ENCODE assay signal across 25 mouse cellular contexts in genomic region chrX:18402296-18402695, GRCm38 (mm10). TPM values are rescaled to one million over a fixed set of nuclear protein-coding genes. Genes with fewer than 3 reads are reported as not detected.
DNase-seq lines count a peak whose midpoint lies in the region; ATAC-seq and TF ChIP-seq lines count a peak whose summit lies in the region.
"Had no signal": no experiment of that assay in that cellular context is flagged by ENCODE, and none has a peak within 500 bp of the region (broad histone marks: within the 10 kb centered on the region; RNA-seq: fewer than 3 reads in every experiment).

No protein-coding gene starts in this region.

- no peak for TF ChIP-seq CTCF in liver, adult 2 months (IDR thresholded peaks at IDR 0.05; ENCODE audit: low read depth, low read length)
- no peak for TF ChIP-seq CTCF in small intestine, adult 2 months (IDR thresholded peaks at IDR 0.05; ENCODE audit: extremely low read depth, insufficient read length, insufficient replicate concordance, low read depth, low read length)

- no peak overlapping the region for H3K4me2 ChIP-seq in embryonic facial prominence, embryonic 14.5 days (ENCODE audit: low read depth, low read length)
- no peak overlapping the region for H3K4me2 ChIP-seq in liver, embryonic 12.5 days
- H3K4me2 ChIP-seq: heart, embryonic 15.5 days; hindbrain, embryonic 14.5 days; limb, embryonic 12.5 days; liver, embryonic 13.5 days; lung, embryonic 15.5 days; midbrain, embryonic 11.5 days had no signal

- 58% methylated on average over 10 of the region's 10 CpGs for WGBS in embryonic facial prominence, embryonic 14.5 days
- 52% methylated on average over 10 of the region's 10 CpGs for WGBS in embryonic facial prominence, embryonic 10.5 days
- 47% methylated on average over 10 of the region's 10 CpGs for WGBS in liver, adult 2 months
- 38% methylated on average over 10 of the region's 10 CpGs for WGBS in liver, embryonic 12.5 days (ENCODE audit: insufficient replicate concordance)
- WGBS in small intestine, adult 2 months: 22% methylated on average over 10 of the region's 10 CpGs

- H3K4me3 ChIP-seq in embryonic facial prominence, embryonic 14.5 days (ENCODE audit: low read depth, low read length): no peak overlapping the region
- no peak overlapping the region for H3K4me3 ChIP-seq in embryonic facial prominence, embryonic 10.5 days
- H3K4me3 ChIP-seq in liver, adult 2 months (ENCODE audit: insufficient read depth, low read depth, low read length): no peak overlapping the region
- H3K4me3 ChIP-seq in liver, embryonic 12.5 days: no peak overlapping the region
- peak overlapping the region; percentile 45 for H3K4me3 ChIP-seq in small intestine, adult 2 months (ENCODE audit: low read depth, low read length)
- H3K4me3 ChIP-seq: forebrain, embryonic 10.5 days; heart, embryonic 15.5 days; layer of hippocampus, adult 2 months; limb, embryonic 12.5 days; liver, embryonic 13.5 days; lung, embryonic 15.5 days had no signal

- H3K9ac ChIP-seq in embryonic facial prominence, embryonic 14.5 days (ENCODE audit: low read depth, low read length): no peak overlapping the region
- no peak overlapping the region for H3K9ac ChIP-seq in liver, adult 2 months (ENCODE audit: low read depth, low read length)
- no peak overlapping the region for H3K9ac ChIP-seq in liver, embryonic 12.5 days
- H3K9ac ChIP-seq: heart, embryonic 15.5 days; hindbrain, embryonic 14.5 days; limb, embryonic 12.5 days; liver, embryonic 13.5 days; lung, embryonic 15.5 days had no signal

- ATAC-seq in embryonic facial prominence, embryonic 14.5 days (ENCODE audit: low read depth): no peak
- ATAC-seq in liver, embryonic 12.5 days: no peak
- ATAC-seq: forebrain, embryonic 16.5 days; inflammation-experienced regulatory T-cells, adult 6 months had no signal

- no peaks in the 10 kb centered on the region for H3K36me3 ChIP-seq in embryonic facial prominence, embryonic 14.5 days (ENCODE audit: control insufficient read depth, insufficient read depth, low read length)
- H3K36me3 ChIP-seq in embryonic facial prominence, embryonic 10.5 days (replicated peaks): no peaks in the 10 kb centered on the region
- H3K36me3 ChIP-seq in liver, adult 2 months (ENCODE audit: control insufficient read depth, insufficient read depth, low read length): no peaks in the 10 kb centered on the region
- H3K36me3 ChIP-seq in liver, embryonic 12.5 days: no peaks in the 10 kb centered on the region
- no peaks in the 10 kb centered on the region for H3K36me3 ChIP-seq in small intestine, adult 2 months (ENCODE audit: control insufficient read depth, insufficient read depth, low read length)
- H3K36me3 ChIP-seq: forebrain, embryonic 10.5 days; heart, embryonic 15.5 days; limb, embryonic 12.5 days; liver, embryonic 13.5 days; lung, embryonic 15.5 days had no signal

- DNase-seq in embryonic facial prominence, embryonic 14.5 days (ENCODE audit: low spot score): peak; percentile 30
- DNase-seq in embryonic facial prominence, embryonic 10.5 days (ENCODE audit: low spot score): no peak
- peak; percentile 73 for DNase-seq in liver, adult 2 months (ENCODE audit: extremely low read depth, low read depth, low spot score)
- DNase-seq in ZHBTc4 (ENCODE audit: low read depth, low spot score): peak; percentile 17
- no peak for DNase-seq in thymus, adult 18-20 months
- DNase-seq: adrenal gland, postnatal 25 days; cerebellum, adult 9-10 months; gastrocnemius, postnatal 25 days; heart, postnatal 4 days; layer of hippocampus, postnatal 36 days; liver, embryonic 13.5 days; thymus, postnatal 14 days had no signal

- TF ChIP-seq POLR2A in liver, adult 2 months (IDR thresholded peaks at IDR 0.05; ENCODE audit: extremely low read depth, insufficient read depth, low read length): no peak
- TF ChIP-seq POLR2A in small intestine, adult 2 months (IDR thresholded peaks at IDR 0.05; ENCODE audit: low read depth, low read length): no peak

- H3K4me1 ChIP-seq in embryonic facial prominence, embryonic 14.5 days (ENCODE audit: control insufficient read depth, insufficient read depth, low read length): no peaks in the 10 kb centered on the region
- no peaks in the 10 kb centered on the region for H3K4me1 ChIP-seq in embryonic facial prominence, embryonic 10.5 days
- no peaks in the 10 kb centered on the region for H3K4me1 ChIP-seq in liver, adult 2 months (ENCODE audit: control insufficient read depth, insufficient read depth, low read length)
- no peaks in the 10 kb centered on the region for H3K4me1 ChIP-seq in liver, embryonic 12.5 days
- no peaks in the 10 kb centered on the region for H3K4me1 ChIP-seq in small intestine, adult 2 months (ENCODE audit: control insufficient read depth, insufficient read depth, insufficient read length, low read length)
- H3K4me1 ChIP-seq: forebrain, embryonic 10.5 days; heart, embryonic 15.5 days; limb, embryonic 12.5 days; liver, embryonic 13.5 days; lung, embryonic 15.5 days had no signal

- no peak overlapping the region for H3K27ac ChIP-seq in embryonic facial prominence, embryonic 14.5 days (replicated peaks; ENCODE audit: low read depth, low read length)
- H3K27ac ChIP-seq in embryonic facial prominence, embryonic 10.5 days (replicated peaks): no peak overlapping the region
- H3K27ac ChIP-seq in liver, adult 2 months (replicated peaks; ENCODE audit: insufficient read depth, low read depth, low read length): no peak overlapping the region
- H3K27ac ChIP-seq in liver, embryonic 12.5 days: no peak overlapping the region
- H3K27ac ChIP-seq in small intestine, adult 2 months (ENCODE audit: insufficient read depth, low read depth, low read length): no peak overlapping the region
- H3K27ac ChIP-seq: forebrain, embryonic 10.5 days; heart, embryonic 15.5 days; hindbrain, embryonic 14.5 days; layer of hippocampus, adult 2 months; limb, embryonic 12.5 days; liver, embryonic 13.5 days; lung, embryonic 15.5 days had no signal

- no peaks in the 10 kb centered on the region for H3K9me3 ChIP-seq in embryonic facial prominence, embryonic 14.5 days (ENCODE audit: control insufficient read depth, low read length)
- H3K9me3 ChIP-seq in embryonic facial prominence, embryonic 10.5 days: no peaks in the 10 kb centered on the region
- no peaks in the 10 kb centered on the region for H3K9me3 ChIP-seq in liver, embryonic 12.5 days (replicated peaks)
- H3K9me3 ChIP-seq: forebrain, embryonic 10.5 days; heart, embryonic 15.5 days; limb, embryonic 12.5 days; liver, embryonic 13.5 days; lung, embryonic 15.5 days had no signal

- no peaks in the 10 kb centered on the region for H3K27me3 ChIP-seq in embryonic facial prominence, embryonic 14.5 days (replicated peaks; ENCODE audit: control insufficient read depth, insufficient read depth, low read length)
- H3K27me3 ChIP-seq in embryonic facial prominence, embryonic 10.5 days (replicated peaks; ENCODE audit: low read depth, poor library complexity, severe bottlenecking): no peaks in the 10 kb centered on the region
- no peaks in the 10 kb centered on the region for H3K27me3 ChIP-seq in liver, adult 2 months (ENCODE audit: control insufficient read depth, insufficient read depth, low read length)
- no peaks in the 10 kb centered on the region for H3K27me3 ChIP-seq in liver, embryonic 12.5 days (replicated peaks)
- H3K27me3 ChIP-seq in small intestine, adult 2 months (ENCODE audit: control insufficient read depth, insufficient read depth, low read length): no peaks in the 10 kb centered on the region
- H3K27me3 ChIP-seq: heart, embryonic 15.5 days; limb, embryonic 12.5 days; liver, embryonic 13.5 days; lung, embryonic 15.5 days had no signal

- no peaks in the 10 kb centered on the region for H3K79me2 ChIP-seq in liver, adult 2 months (ENCODE audit: control insufficient read depth, insufficient read depth, low read length)

RNA-seq across cellular contexts. Expression of gene 4930578C19Rik, which starts 58.9 kb away (rescaled TPM):
- polyA plus RNA-seq in embryonic facial prominence, embryonic 14.5 days (2014; fragmentation: Nextera tagmentation; extraction: Ambion mirVana): 0.99 and 1.1 TPM in 2 replicates
- 0.43 and 0.46 TPM in 2 replicates for polyA plus RNA-seq in embryonic facial prominence, embryonic 10.5 days (2016; fragmentation: Nextera tagmentation; extraction: Ambion mirVana)
- 0.07 and 0.28 TPM in 2 replicates for total RNA-seq in liver, adult 2 months (2014; rRNA removed)
- polyA plus RNA-seq in liver, adult 2 months (2012; rRNA removed): not detected in 2 replicates
- not detected in 2 replicates for polyA plus RNA-seq in liver, embryonic 12.5 days (2016; fragmentation: Nextera tagmentation; extraction: Ambion mirVana)
- polyA plus RNA-seq in small intestine, adult 2 months (2012; rRNA removed): 0.32 and 0.33 TPM in 2 replicates
- total RNA-seq: megakaryocyte progenitor cell, adult 5-6 weeks; neutrophil, adult 5-6 weeks had no signal
- polyA plus RNA-seq: inflammation-experienced regulatory T-cells, adult 6 months; liver, embryonic 13.5 days had no signal

Comparison
In these comparisons a context has a peak if more than half of its experiments do, and no peak if none do; other contexts are left out.
1. DNase-seq: peak in embryonic facial prominence, embryonic 14.5 days (single experiment), liver, adult 2 months (single experiment) and ZHBTc4 (single experiment); none in embryonic facial prominence, embryonic 10.5 days (single experiment) and thymus, adult 18-20 months (0 of 2).